In the genomic region with DNA sequence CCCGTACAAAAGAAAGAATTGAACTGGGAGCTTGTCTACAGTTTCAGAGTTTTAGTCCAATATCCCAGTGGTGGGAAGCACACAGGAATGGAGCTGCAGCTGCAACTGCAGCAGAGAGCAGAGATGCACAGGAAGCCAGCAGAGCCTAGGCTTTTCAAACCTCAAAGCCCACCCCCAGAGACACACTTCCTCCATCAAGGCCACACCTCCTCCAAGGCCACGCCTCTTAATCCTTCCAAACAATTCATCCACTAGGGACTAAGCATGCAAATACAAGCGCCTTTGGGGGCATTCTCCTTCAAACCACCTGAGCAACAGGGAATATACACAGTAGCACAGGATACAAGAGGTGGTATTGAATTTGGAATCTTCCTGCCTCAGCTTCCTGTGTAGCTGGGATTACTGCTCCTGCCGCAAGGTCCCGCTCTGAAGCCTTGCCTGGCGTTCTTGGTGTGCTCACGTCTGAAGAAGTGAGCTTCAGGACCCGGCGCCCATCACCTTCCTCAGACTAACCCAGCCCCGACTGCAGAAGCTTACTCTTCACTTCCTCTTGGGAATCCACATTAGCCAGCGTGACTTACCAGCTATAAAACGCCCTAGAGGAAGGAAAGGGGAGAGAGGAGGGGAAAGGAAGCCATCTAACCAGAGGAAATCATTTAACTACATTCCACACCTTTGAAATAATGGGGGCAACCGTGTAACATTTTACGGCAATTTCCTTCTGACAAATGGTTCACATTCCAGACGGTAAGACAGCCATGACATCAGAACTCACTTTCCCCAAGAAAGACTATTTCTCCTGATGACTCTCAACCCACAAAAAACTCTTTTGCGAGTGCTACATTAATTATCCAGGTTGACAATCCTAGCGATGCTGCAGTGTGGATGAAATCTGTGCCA, we compare ENCODE assay signal across 13 mouse cellular contexts.
A peak's percentile ranks its signal among the peaks of the same experiment; 100 is the strongest.
DNase-seq lines count a peak whose midpoint lies in the region; ATAC-seq lines count a peak whose summit lies in the region.
"Had no signal": no experiment of that assay in that cellular context is flagged by ENCODE, and none has a peak within 500 bp of the region (broad histone marks: within the 10 kb centered on the region; RNA-seq: fewer than 3 reads in every experiment).

No protein-coding gene starts in this region.

- H3K4me2 ChIP-seq in limb, embryonic 15.5 days = no peak overlapping the region
- H3K4me2 ChIP-seq: heart, embryonic 12.5 days; liver, embryonic 13.5 days had no signal

- 58% methylated on average over 17 of the region's 17 CpGs for WGBS in limb, embryonic 15.5 days
- 72% methylated on average over 17 of the region's 17 CpGs for WGBS in limb, embryonic 10.5 days

- intact Hi-C loops in left cerebral cortex, postnatal 36 days (cut with DNase I) = no loop called here

- H3K4me3 ChIP-seq in limb, embryonic 15.5 days = no peak overlapping the region
- H3K4me3 ChIP-seq in limb, embryonic 10.5 days = no peak overlapping the region
- H3K4me3 ChIP-seq: heart, embryonic 12.5 days; hindbrain, embryonic 10.5 days; liver, embryonic 13.5 days had no signal

- no peak for DNase-seq in limb, embryonic 10.5 days (ENCODE audit: low spot score)
- DNase-seq in Muller cell, postnatal 12 days (ENCODE audit: inconsistent ontology term) = peak; percentile 56
- DNase-seq in left cerebral cortex, postnatal 36 days (ENCODE audit: low spot score in 2 of 2) = no peak
- no peak for DNase-seq in adrenal gland, postnatal 4 days (ENCODE audit: low spot score in 2 of 2)
- DNase-seq: adrenal gland, postnatal 25 days; liver, embryonic 13.5 days; right cerebral cortex, postnatal 14 days had no signal

- no peaks in the 10 kb centered on the region for H3K9me3 ChIP-seq in limb, embryonic 15.5 days
- no peaks in the 10 kb centered on the region for H3K9me3 ChIP-seq in limb, embryonic 10.5 days (replicated peaks)
- H3K9me3 ChIP-seq: hindbrain, embryonic 10.5 days; liver, embryonic 13.5 days had no signal

- no peak overlapping the region for H3K9ac ChIP-seq in limb, embryonic 15.5 days
- H3K9ac ChIP-seq: heart, embryonic 12.5 days; liver, embryonic 13.5 days had no signal

- 0 out of 2 replicates have a peak overlapping the region, but pooled peaks have one; percentile 23 for H3K27ac ChIP-seq in limb, embryonic 15.5 days
- no peak overlapping the region for H3K27ac ChIP-seq in limb, embryonic 10.5 days
- H3K27ac ChIP-seq: hindbrain, embryonic 10.5 days; liver, embryonic 13.5 days had no signal

- no peaks in the 10 kb centered on the region for H3K27me3 ChIP-seq in limb, embryonic 15.5 days
- no peaks in the 10 kb centered on the region for H3K27me3 ChIP-seq in limb, embryonic 10.5 days (ENCODE audit: low read depth, poor library complexity, severe bottlenecking)
- H3K27me3 ChIP-seq: liver, embryonic 13.5 days had no signal

- no peaks in the 10 kb centered on the region for H3K36me3 ChIP-seq in limb, embryonic 15.5 days
- no peaks in the 10 kb centered on the region for H3K36me3 ChIP-seq in limb, embryonic 10.5 days
- H3K36me3 ChIP-seq: heart, embryonic 12.5 days; hindbrain, embryonic 10.5 days; liver, embryonic 13.5 days had no signal

- no peaks in the 10 kb centered on the region; the same call in 1 of the 2 replicates for H3K4me1 ChIP-seq in limb, embryonic 15.5 days
- H3K4me1 ChIP-seq in limb, embryonic 10.5 days = peaks cover 31% of the 10 kb centered on the region
- H3K4me1 ChIP-seq: liver, embryonic 13.5 days had no signal

- ATAC-seq in limb, embryonic 15.5 days (ENCODE audit: insufficient number of reproducible peaks, low FRiP score, low TSS enrichment, low read depth) = no peak
- ATAC-seq in CD4-positive, CD25-positive, alpha-beta regulatory T cell, adult 4 months = peak; percentile 50
- peak; percentile 57; the same call in 1 of the 2 replicates for ATAC-seq in megakaryocyte progenitor cell, adult 5-6 weeks (replicated peaks; ENCODE audit: poor library complexity)
- ATAC-seq: midbrain, embryonic 16.5 days had no signal
